Mouse (Mus musculus): ENCODE measurements around the gene Zfp523.

- no peak for TF ChIP-seq TAL1 (IDR thresholded peaks at IDR 0.05; ENCODE audit: low read length)
- no peak for TF ChIP-seq GATA1 (IDR thresholded peaks at IDR 0.05; ENCODE audit: low read length)
These were observed 27.2 kb upstream of the Zfp523 start for GRCm38 (mm10) chr17:28149734-28150133.

Data from erythroblast, embryonic 14.5 days (primary cell).